Mouse (Mus musculus) naive thymus-derived CD4-positive, alpha-beta T cell, adult 2 months (primary cell): ENCODE measurements around the gene Irf2bp1.

Experiments used
- DNase-seq: peaks from one replicate; pipeline ENCODE4 v3.0.0-alpha.2; 2011; ENCODE audit warnings: low read depth

The Irf2bp1 gene

GRCm38 (mm10) chr7:19028067-19028466 is 24.2 kb downstream of the Irf2bp1 start:
- no peak for DNase-seq

- peak; percentile 69 for DNase-seq
These were observed 25.3 kb downstream of the Irf2bp1 start for GRCm38 (mm10) chr7:19029084-19029653.

- DNase-seq: no peak
These were observed 27.8 kb downstream of the Irf2bp1 start for GRCm38 (mm10) chr7:19031641-19032040.

- no peak for DNase-seq
These were observed 40.8 kb downstream of the Irf2bp1 start for GRCm38 (mm10) chr7:19044616-19045015.

GRCm38 (mm10) chr7:19046286-19047069 is 42.6 kb downstream of the Irf2bp1 start:
- no peak for DNase-seq

GRCm38 (mm10) chr7:19048006-19048527 is 44.2 kb downstream of the Irf2bp1 start:
- DNase-seq: no peak

GRCm38 (mm10) chr7:19049252-19049651 is 45.4 kb downstream of the Irf2bp1 start:
- no peak for DNase-seq

GRCm38 (mm10) chr7:19050172-19050571 is 46.3 kb downstream of the Irf2bp1 start:
- DNase-seq: no peak

GRCm38 (mm10) chr7:19051161-19051560 is 47.3 kb downstream of the Irf2bp1 start:
- DNase-seq: no peak

- no peak for DNase-seq
These were observed 48.7 kb downstream of the Irf2bp1 start for GRCm38 (mm10) chr7:19052345-19053135.

- no peak for DNase-seq
These were observed 49.3 kb downstream of the Irf2bp1 start for GRCm38 (mm10) chr7:19053136-19053532.

- DNase-seq: no peak
These were observed 50.4 kb downstream of the Irf2bp1 start, which contains the start of gene Rsph6a for GRCm38 (mm10) chr7:19054047-19054776. TSS of gene Rsph6a (plus strand) at chr7:19054690.

GRCm38 (mm10) chr7:19054777-19055076 is 50.9 kb downstream of the Irf2bp1 start:
- no peak for DNase-seq

GRCm38 (mm10) chr7:19055108-19055507 is 51.3 kb downstream of the Irf2bp1 start:
- DNase-seq: no peak
